Mouse (Mus musculus): ENCODE measurements around the gene Myl6b.

The Myl6b gene

DNA sequence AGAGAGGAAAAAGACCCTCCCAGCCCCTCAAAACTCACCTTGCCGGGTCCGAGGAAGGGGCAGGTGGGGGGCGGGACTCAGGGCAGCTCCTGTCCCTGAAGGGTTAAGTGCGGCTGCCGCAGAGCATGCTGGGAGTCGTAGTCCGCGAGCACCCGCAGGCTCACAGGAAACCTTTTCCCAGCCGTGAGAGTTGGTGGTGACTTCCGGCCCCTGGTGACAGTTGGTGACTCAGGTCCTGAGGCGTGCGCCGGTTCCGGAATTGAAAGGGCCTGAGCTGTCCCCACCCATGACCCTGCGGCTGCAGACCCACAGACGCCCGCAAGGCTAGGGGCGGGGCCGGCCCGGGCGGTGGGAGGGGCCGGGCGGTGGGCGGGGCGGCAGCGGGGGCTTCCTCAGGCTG is at the start of gene Myl6b:
TSS of gene Myl6b (minus strand) at position 96 of the 400 bp plus-strand sequence.
- peak; percentile 93 to 94 for DNase-seq

DNA sequence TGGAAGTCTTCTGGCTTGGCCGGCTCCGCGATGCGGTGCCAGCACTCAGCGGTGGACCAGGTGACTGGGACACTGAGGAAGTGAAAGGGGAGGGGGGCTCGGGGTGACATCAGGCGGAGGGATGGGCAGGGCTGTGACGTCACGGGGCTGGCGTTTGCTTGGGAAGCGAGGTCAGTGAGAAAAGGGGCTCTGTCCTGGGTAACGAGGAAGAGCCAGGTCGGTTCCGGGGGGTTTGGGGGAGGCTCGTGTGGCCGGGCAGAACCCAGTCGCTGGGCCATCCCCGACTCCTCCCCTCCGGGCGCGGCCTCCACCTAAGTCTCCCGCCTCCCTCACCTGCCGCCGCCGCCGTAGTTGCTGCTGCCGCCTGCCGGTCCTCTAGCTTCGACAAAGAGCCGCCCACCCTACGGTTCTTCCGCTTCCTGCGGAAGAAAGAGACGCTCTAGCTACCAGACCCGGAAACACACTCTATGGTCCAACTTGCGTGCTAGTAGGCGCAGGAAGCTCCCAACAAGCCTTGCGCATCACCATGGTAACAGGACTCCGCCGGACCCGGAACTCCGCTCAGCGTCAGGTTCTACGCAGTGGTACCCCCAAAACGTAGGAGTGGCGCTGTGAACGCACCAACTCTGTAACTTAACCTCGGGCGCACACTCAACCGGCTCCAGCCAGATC is 49.0 kb upstream of the Myl6b start, which contains the start of gene Zc3h10:
TSS of gene Zc3h10 (minus strand) at position 414 of the 672 bp plus-strand sequence.
- peak; percentile 93 to 94 for DNase-seq

DNA sequence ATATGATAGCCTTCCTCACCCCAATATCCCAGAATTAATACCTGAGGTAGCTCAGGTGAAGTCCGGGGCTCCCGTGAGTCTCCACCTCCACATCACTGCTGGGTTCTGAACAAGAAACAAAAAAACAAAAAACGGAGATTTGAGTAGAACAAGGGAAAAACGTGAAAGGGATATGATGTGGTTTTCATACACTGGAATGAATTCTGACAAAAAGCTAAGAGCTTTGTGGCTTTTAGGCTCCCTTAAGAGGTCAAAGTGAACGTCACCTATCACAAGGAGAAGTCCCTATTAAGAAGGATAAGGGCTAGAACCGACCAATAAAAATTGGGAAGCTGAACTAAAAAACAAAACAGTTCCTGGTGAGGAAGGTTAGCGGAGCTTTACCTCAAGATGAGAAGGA is 48.3 kb upstream of the Myl6b start:
- DNase-seq = peak in 1 of 2 experiments; percentile 24

DNA sequence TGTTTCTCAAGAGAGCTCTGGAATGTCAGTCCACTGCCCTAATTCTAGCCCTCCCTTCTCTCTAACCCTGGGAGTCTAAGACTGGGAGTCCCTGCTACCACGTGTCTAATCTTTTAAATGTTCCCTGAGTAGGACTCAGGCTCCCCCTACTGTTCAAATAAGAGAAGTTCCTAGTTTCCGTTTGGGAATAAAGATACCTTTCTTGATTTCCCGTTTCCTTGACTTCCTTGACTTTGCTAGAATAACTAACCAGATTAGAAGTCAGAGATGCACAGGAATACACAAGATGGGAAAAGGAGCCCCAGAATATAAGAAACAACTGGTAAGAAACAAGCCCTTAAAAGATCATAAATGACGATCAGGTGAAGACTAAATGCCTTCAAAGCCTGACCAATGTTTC is 47.9 kb upstream of the Myl6b start:
- peak; percentile 26 to 42 for DNase-seq

DNA sequence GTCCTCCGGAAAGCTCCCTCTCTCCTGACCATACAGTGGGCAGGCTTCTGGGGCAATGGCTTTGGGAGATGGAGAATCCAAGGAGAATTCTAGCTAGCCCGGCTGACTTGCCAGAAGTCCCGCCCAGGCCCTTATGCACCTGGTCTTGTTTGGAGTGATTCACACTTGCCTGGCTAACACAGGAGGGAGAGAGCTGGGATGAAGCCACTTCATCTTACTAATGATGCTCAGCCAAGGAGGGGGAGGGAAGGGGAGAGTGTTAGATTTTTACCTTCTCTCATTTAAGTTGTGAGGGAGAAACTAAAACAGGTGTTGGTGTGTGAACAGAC is 47.0 kb upstream of the Myl6b start:
- DNase-seq = no peak

DNA sequence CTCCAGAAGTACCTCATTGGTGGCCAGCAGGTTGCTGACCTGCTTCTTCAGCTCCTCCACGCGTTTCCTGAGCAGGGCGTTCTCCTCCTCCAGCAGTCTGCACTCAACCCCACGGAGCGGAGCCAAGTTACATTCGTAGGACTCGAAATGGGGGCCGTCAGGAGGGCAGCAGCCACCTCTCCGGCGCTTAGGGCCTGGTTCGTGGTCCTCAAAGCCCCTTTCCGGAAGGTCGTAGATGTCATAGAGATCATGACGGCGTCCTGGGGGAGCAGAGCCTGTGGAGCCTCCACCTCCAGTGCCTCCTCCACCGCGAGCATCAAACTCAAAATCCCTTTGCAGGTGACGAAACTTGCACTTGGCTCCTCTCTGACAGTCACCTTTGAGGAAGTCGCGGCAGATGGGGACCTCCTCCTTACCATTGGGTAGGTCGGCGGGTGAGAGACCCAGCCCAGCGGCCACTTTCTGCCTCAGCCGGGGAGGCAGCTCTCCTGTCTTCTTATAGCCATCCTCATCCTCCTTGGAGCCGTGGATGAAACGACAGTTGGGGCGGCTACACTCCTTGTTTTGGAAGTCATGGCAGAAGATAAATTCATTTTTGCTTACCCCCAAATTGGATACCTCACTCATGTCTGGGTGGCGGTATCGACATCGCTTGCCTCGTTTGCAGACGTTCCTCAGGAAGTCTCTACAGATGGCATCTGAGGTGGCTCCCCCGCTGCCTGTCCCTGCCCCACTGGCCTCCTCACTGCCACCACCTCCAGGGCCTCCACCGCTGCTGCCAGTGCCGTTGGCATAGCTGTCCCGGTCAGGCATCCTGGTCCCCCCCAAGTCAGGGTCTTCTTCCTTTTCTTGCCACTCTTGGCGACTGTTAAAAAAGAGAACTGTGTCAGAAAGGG is 46.4 kb upstream of the Myl6b start:
- no peak for DNase-seq

DNA sequence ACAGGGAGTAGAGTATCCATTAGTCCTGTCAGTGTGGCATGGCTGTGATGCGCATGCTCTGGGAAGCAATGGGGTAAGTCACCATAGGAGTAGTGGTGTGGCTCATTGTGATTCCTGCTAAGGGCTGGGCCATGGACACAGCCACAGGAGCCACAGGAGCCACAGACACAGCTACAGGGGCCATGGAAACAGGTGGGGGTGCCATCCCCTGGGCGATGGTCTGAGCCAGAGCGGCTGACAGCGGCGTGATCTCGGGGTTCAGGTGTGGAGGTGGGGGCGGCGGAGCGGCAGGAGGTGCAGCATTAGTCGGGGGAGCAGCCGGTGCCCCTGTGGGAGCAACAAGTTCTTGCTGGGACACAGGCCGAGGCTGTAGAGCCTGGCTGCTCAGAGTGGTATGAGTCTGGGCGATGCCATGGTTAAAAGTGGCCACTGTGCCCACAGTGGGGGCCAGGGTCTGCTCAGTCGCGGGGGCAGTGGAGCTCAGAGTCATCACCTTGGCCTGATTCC is 45.7 kb upstream of the Myl6b start:
- no peak for DNase-seq

DNA sequence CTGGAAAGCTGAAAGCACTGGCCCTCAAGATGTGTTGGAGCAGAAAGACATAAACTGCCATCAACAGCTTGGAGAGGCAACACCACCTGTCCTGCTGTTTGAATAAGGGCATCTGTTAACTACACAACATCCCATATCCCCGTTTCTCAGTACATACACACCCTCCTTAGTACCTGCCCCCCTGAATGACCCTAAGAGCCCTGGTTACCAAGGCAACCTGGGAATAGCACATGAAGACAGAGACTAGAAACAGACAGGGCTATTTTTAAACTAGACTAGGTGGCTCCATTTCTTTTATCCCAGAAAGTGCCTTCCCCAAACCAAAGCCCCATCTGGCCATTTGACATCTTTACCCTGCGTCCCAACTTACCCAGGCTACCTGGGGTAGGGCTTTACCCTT is 44.6 kb upstream of the Myl6b start:
- DNase-seq = no peak

DNA sequence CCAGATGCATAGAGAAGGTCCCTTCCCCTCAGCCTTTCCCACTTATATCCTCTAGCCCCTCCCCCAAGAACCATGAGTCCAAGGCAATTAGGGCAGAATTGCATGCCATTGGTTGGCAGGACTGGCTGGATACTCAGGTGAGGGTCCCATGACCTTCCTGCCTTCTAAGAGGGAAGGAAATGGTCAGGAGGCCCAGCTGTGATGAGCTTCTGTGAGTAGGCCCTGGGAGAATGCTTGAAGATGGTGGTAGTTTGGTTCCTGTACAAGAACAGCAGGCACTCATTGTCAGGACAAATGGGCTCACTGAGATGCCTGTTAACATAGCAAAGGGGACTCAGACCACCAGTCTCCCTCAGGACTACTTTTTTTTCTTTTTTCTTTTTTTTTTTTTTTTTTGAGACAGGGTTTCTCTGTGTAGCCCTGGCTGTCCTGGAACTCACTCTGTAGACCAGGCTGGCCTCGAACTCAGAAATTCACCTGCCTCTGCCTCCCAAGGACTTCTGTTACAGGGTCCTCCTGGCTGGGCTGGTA is 39.9 kb upstream of the Myl6b start:
- DNase-seq = no peak

DNA sequence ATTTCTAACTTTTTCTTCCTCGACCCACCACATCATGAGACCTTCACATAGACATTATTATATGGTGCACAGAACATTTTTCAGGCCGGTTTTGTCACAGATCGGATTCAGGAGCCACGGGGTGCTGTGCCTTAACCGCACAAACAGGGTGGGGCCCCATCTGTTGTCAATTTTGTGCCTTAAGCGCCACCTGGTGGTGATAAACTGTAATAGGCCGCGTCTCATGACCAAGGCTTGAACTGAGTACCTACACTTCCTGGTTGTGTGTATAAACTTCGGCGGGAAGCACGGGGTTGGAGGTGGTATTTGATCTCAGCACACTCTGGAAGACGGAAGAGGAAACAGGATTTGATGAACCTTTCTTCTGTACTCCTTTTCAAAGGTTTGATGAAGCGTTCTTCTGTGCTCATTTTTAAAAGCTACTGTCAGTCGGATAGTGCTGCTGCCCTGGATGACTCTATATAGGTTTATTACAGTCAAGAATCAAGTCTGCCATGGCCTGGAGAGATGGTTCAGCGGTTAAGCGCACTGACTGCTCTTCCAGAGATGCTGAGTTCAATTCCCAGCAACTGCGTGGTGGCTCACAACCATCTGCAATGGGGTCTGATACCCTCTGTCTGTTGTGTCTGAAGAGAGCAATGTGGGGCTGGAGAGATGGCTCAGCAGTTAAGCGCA is 37.9 kb upstream of the Myl6b start:
- peak; percentile 91 to 94 for DNase-seq

DNA sequence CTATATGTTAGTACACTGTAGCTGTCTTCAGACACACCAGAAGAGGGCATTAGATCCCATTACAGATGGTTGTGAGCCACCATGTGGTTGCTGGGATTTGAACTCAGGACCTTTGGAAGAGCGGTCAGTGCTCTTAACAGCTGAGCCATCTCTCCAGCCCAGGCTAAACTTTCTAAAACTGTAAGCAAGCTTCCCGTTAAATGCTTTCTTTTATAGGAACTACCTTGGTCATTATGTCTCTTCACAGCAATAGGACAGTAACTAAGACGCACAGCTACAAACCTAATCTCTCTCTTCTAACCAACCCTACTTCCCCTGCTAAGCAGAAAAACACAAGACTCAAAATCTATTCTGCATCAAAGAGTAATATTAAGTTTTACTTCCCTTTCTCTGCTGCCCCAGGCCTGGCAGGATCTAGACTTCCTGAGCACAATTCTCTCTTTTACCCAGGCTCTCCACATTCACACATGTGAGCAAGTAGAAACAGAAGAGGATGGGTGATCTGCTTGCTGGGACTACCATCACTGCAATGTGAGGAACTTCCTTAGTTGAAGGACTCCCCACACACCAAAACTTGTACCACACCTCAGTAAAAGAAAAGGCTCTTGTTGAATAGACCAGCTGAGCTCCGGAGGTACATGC is 37.3 kb upstream of the Myl6b start:
- peak in 1 of 2 experiments; percentile 70 for DNase-seq

DNA sequence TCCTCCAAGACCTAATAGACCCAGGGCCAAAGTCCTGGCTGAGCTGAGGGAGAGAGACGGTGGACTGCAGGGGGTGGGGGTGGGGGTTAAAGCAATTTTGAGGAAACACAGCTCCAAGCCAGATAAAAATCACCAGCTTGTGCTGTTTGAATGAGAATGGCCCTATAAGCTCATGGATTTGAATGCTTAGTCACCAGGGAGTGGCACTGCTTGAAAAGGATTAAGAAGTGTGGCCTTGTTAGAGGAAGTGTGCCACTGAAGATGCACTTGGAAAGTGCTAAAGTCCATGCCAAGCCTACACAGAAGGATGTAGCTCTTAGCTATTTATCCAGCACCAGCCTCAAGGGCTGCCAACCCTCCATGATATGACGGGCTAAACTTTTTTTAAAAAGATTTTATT is 36.7 kb upstream of the Myl6b start:
- peak; percentile 7 to 30 for DNase-seq

DNA sequence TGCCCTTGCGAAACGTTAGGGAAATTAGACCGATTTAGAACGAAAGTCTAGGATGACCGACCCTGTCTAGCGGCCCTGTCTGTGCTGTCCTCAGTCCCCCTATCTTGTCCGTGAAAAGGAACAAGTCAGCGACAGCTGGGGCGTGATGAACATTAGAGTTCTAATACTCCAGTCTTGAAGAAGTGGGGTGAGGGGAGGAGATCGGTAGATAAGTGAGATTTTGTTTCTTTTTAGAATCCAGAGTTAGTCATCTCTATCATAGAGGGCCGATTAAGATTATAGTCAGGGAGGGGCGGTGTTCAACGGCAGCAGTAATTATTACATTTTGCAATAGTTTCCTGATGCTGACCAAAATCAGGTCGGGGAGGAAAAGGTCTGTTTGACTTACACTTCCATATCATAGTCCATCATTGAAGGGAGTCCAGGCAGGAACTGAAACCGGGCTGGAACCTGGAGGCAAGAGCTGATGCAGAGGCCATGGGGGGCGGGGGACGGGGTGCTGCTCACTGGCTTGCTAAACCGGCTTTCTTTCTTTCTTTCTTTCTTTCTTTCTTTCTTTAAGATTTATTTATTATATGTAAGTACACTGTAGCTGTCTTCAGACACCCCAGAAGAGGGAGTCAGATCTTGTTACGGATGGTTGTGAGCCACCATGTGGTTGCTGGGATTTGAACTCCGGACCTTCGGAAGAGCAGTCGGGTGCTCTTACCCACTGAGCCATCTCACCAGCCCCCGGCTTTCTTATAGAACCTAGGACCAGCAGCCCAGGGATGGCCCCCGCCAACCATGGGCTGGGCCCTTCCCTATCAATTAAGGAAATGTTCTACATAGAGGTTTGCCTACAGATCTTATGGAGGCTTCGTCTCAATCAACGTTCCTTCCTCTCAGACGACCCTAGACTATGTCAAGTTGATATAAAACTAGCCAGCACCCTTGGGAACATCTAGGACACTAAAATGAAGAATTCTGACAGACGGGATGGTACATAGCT is 28.2 kb upstream of the Myl6b start:
- DNase-seq = peak; percentile 38 to 41

DNA sequence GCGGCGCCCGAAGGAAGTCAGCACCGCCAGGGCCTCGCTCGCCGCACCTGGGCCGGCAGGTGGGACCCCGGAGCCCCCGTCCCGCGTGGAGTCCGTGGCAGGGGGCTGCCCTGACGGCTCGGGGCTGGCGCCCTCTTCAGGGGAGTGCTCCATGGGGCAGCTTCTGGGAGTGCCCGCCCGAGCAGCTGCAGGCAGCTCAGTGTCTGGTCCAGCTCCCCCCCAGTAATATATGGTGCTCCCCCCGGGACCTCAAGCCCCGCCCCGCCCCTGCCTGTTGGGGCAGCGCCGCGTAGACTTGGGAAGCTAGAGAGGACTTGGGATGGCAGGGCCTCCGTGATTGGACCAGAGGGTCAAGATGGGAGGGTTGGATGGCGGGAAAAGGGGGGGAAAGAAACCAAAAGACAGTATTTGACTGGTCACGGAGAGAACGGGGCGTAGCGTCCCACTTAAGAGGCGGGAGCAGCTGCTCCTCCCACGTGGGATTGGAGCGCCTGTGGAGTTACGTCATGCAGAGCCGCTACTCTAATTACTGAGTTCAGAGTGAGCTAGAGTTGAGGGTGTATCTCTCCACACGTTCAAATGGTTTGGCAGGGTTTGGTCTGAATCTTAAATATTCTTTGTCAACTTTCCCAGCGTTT is 27.3 kb upstream of the Myl6b start, which contains the start of gene Esyt1:
TSS of gene Esyt1 (minus strand) at position 201 of the 638 bp plus-strand sequence.
- DNase-seq = peak; percentile 87 to 91

DNA sequence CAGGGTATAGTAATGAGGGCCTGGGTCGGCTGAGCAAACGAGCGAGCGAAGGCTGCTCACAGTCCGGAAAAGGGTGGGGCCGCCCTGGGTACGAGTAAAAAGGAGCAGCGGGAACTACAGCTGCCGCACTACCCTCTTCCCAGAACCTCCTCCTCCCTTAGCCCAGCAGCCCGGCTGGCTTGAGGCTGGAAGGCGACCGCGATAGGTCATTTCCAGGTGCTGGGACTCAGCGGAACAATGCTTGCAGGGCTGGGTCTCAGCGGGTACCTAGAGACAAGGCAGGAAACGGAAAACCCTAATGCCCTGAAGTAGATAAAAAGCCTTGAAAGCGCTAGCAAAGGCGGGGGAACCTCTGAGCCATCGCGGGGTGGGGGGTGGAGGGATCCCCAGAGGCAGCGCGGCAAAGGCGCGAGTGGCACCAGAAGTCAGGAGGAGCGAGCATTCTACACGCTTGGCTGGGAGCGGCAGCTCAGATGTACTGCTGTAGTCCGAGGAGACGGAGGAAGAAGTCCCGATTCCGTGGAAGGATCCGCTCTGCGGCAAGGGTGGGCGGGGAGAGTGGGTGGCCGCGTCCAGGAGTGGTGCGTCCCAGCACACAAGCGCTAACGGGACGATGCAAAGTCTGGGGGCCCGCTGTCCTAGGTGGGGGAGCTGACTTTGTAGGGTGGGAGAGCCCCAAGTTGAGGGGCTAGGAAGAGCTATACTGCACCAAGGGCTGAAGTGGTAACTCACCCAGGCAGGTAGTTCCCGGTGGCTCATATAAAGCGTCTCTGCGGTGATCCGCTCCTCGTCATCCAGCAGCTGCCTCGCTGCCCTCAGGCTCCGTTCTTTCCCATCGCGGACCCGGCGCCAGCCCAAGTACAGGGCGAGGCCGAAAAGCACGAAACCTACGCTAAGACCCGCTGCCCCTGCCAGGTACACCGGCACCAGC is 26.5 kb upstream of the Myl6b start:
- DNase-seq = peak; percentile 72 to 74

DNA sequence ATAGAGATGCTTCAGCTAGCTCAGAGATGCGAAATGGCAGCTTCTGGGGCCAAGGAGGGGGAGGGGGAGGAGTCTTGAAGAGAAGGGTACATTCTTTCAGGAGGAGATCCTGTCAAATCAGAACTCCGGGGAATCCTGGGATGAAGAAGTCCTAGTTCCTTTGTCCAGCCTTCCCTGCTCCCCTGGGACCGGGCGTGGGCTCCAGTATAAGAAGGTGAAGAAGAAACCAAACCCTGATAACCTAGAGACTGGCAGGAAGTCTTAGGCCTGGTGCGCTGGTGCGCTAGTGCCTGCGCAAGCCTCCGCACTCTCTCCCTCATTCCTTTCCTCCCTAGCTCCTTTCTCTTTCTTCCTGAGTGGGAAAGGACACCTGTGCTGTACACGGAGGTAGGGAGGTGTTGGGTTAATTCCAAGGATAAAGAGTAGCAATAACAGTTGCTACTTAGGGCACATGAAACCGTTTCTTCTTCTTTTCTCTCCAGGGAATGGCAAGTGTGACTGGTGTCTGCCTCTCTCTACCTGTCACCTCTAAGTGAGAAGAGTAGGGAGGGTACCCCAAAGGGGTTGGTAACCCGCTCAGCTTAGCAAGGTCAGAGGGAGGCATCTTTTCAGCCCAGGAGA is 25.7 kb upstream of the Myl6b start:
- DNase-seq = peak; percentile 31 to 45

DNA sequence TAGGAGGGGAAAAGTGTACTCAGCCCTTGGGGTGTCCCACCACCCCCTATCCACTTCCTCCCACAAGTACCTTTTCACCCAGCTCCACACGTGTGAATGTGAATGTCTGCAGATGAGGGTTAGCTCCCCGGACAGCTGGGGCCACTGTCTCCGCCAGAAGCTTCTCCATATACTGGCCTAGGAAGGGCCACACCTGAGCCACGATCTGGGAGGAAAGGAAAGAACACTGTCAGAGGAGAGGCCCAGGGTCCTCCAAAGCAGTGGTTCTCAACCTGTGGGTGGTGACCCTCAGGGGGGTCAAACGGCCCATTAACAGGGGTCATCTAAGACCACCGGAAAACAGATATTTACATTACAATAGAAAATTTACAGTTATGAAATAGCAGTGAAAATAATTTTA is 23.9 kb upstream of the Myl6b start:
- no peak for DNase-seq

DNA sequence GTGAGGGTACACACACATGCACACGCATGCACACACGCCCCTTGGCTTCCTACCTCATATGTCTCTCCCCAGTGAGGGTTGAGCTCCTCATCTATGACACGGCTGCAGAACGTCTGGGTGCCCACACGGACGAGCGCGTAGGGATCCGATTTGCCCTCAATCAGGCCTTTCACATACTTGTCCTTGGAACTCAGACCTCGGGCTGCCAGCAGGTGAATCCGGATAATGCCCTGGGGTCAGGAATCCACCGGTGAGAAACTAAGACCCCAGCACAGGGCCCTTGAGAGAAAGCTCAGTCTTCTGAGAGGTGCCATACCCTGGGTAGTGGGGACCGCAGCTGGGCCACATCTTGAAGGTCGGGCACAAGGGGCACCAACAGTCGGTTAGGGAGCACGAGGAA is 22.1 kb upstream of the Myl6b start:
- no peak for DNase-seq

DNA sequence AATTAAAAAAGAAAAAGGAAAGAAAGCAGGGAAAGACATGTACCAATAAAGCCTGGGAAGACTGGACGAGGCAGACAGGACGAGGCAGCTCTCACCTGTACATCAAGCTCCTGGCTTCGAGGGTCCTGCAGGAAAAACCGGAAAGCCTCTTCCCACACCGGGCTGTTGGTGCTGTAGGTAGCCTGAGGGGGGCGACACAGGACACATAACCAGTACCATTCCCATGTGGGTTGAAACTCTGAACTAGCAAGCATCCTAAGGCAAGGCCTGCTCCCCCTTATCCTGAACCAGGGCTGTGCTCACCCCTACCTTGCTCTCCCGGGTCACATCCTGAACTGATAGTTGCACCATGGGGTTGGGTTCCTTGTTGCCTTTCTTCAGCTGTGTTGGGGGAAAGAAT is 20.3 kb upstream of the Myl6b start:
- peak; percentile 58 to 63 for DNase-seq

All from B cell, adult 2 months (primary cell).